Mouse (Mus musculus) adipose tissue, adult 10 weeks (tissue): ENCODE measurements around the gene Abhd16a. TPM values are rescaled to one million over a fixed set of nuclear protein-coding genes. Genes with fewer than 3 reads are reported as not detected.

Experiments
- polyA plus RNA-seq: library from polyadenylated mRNA; stranded (reverse); fragments of 350-450 nt; fragmentation: Illumina TruSeq; extraction: RNeasy Lipid Tissue Mini Kit (QIAGEN cat#74804); gene quantifications from one replicate; pipeline ENCODE4 v1.2.3, GENCODE M21; 2014; ENCODE audit warnings: low read depth, low replicate concordance

The Abhd16a gene
- polyA plus RNA-seq, result 106 TPM

DNA sequence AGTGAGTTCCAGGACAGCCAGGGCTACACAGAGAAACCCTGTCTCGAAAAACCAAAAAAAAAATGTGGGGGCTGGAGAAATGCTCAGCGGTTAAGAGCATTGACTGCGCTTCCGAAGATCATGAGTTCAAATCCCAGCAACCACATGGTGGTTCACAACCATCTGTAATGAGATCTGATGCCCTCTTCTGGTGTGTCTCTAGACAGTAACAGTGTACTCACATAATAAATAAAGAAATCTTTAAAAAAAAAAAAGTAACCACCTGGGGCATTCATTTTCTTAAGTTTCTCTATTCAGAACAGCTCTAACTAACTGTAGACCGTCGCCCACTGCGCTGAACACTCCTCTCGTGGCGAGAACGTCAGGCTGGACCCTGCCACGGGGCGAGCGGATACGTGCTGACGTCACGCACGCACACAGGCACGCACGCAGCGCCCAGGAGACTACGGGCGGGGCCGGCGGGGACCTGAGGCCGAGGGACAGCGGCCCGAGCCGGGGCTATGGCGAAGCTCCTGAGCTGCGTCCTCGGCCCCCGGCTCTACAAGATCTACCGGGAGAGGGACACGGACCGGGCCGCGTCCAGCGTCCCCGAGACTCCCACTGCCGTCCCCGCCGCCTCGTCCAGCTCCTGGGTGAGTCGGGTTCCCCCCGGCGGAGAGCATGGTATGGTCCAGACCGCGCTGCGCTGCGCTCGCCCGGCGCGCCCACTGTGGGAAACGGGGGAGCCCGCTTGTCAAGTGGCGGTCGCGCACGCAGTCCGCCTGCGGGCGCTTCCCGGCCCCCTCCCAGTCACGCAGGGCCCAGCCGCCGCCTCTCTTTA is at the start of gene Abhd16a:
Gene Abhd16a (plus strand): TSS at position 439 of the 820 bp plus-strand sequence.

DNA sequence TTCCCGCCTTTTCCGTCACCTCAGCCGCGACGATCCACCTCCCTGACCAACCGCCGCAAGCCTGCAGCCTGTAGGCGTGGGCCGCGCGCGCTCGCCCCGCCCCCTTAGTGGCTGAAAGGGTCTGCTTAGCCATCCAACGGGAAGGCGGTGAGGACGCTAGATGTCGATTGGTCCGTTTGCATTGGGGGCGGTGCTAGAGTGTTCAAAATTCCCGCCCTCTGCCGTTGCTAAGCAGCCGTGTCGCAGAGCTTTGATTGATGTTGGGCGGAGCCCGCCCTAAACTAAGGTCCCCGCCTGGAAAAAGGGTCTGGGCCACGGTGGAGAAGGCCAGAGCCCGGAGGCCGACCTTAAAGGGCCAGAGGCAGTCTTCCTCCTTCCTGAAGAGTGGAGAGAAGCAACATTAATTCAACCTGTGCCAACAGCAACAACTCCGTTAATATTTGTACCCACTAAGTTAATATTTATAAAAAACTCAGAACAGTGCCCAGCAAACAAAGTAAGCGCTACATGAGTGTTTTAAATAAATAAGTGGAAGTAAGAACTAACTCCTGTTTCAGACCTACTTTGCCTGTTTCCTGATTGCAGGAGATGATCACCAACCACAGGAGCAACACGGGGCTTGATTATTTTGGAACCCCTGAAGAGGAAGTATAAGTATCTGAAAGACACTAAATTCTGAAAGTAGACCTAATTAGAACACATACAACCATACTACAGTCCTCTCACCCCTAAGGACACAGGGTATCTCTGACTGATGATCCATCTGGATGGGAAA is 42.2 kb upstream of the Abhd16a start, which contains the start of gene Msh5:
Gene Msh5 (minus strand): TSS at position 65 of the 775 bp plus-strand sequence.

DNA sequence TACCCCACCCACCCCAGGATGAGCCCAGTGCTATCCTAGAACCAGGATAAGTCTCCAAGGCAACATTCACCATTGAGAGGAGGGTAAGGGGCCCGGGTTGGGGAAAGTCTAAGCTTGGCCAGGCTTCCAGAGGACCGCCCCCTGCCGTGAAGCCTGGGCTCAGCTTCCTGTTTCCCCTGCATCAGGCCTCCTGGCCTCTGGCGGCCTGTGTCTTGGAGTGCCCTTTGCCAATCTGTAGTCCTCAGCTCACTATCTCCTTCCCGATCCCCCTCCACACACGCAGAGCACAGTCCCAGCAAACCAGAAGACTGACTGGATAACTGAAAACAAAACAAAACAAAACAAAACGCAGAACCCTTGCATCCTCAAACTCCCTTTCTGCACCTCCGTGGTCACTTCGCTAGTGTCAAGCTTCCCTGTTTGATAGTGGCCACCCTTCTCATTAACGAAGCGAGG is 39.5 kb upstream of the Abhd16a start, which contains the start of gene Clic1:
Gene Clic1 (plus strand): TSS at position 406 of the 456 bp plus-strand sequence.

GRCm38 (mm10) chr17:35058911-35059892 is 29.9 kb upstream of the Abhd16a start, which contains the start of gene Ddah2:
Gene Ddah2 (plus strand): TSS chr17:35059035.

DNA sequence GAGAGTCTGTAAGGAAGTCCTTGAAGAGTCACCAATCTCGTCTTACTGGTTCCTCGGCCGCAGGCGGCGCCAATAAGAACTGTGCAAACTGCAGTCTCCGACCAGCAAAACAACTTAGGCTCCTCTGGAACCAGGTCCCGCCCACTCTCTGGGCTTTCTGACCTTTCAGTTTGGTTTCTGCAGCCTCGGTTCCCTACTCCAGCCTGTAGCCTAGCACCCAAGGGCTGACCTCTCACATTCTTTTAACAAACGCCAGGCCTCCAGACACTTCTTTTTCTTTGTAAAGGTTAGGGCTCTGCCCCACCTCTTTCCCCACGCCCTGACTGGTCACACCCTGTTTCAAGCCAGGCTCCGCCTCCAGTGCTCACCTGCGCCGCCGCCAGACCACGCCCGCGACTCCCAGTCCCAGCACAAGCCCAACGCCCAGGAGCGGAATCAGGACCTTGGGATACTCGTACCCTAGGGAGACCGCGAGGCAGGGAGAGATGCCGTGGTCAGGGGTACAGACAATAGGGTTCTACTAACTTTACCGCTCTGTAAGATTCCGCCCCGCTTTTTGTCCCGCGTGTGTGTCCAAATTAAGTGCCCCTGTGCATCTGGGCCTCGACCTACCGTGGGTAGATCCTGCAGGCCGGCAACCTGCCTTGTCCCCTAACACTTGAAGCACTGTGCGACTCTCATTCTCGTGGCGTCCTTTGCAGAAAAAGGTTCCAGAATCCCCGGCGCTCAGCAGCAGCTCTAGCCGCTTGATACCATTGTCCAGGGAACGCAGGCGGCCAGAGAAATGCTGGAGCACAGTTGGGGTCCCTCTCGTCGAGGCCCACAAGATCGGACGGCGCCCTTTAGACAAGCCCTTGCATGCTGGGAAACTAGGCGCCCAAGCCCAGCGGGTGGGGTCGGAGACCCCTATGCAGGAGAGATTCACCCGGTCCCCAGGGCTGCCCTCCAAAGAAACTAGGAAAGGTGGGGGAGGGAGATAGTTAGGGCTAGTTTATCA is 23.8 kb upstream of the Abhd16a start, which contains the start of gene Ly6g6c:
Gene Ly6g6c (plus strand): TSS at position 438 of the 997 bp plus-strand sequence.

GRCm38 (mm10) chr17:35066084-35066483 is 23.0 kb upstream of the Abhd16a start, which contains the start of gene Mpig6b:
Gene Mpig6b (minus strand): TSS chr17:35066184.

GRCm38 (mm10) chr17:35076507-35077176 is 12.4 kb upstream of the Abhd16a start, which contains the start of gene Ly6g6e:
Gene Ly6g6e (plus strand): TSS chr17:35076902.

GRCm38 (mm10) chr17:35077786-35078233 is 11.3 kb upstream of the Abhd16a start, which contains the start of gene Ly6g6d:
Gene Ly6g6d (minus strand): TSS chr17:35078065.

GRCm38 (mm10) chr17:35085208-35085865 is 3.7 kb upstream of the Abhd16a start, which contains the start of gene Ly6g6f:
Gene Ly6g6f (minus strand): TSS chr17:35085610.

GRCm38 (mm10) chr17:35108097-35108496 is 19.0 kb downstream of the Abhd16a start, which contains the start of gene Ly6g5c:
Gene Ly6g5c (plus strand): TSS chr17:35108279.

GRCm38 (mm10) chr17:35115046-35116019 is 26.3 kb downstream of the Abhd16a start, which contains the start of gene Ly6g5b:
Gene Ly6g5b (minus strand): TSS chr17:35115428.

DNA sequence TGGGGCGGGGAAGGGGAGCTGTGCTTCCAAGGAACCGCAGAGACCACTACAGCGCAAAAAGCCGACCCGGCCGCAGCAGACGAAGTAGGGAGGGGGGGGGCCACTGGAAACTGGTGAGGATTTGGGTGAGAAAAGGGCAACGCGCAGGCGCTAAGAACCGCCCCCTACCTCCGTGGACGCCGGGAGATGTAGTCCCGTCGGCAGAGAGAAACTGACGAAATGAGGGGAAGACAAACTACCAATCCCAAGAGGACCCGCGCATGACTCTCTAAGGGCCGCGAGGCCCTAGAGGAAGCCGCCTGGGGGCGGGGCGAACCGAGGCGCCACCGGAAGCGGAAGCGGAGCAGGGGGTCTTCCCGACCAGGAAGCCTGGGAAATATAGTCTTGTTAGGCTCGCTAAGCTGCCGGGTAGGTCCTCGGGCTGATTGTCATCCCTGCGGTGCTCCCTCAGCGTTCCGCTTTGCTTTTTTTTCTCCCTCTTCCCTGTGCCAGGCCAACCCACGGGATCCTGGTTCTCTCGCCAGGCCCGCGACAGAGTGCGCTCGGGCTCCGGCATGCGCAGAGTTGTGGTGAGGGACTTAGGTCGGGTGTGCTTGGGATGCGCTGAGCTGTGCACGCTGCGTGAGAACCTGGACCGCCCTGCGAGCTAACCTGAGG is 32.2 kb downstream of the Abhd16a start, which contains the start of gene Gpank1:
Gene Gpank1 (plus strand): TSS at position 313 of the 657 bp plus-strand sequence.

GRCm38 (mm10) chr17:35121871-35122303 is 32.8 kb downstream of the Abhd16a start, which contains the start of gene Csnk2b:
Gene Csnk2b (minus strand): TSS chr17:35122053.

DNA sequence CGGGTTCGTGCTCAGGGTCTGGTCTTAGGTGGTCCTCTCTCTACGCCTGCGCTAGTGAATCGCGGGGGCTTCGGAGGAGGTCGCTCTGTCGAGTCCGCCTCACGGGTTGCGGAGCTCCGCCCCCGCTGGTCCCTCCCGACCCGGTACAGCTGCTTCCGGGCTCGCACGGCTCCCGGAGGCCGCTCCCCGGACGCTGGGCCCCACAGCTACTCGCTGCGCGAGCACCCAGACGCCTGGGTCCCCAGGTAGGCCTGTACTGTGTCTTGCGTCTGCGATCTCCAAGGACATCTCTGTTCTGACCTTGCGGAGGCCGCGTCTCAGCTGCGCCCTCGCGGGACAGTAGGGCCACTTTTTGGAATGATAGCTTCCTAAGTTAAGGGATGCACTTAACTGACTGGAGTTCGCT is 37.1 kb downstream of the Abhd16a start, which contains the start of gene D17H6S53E:
Gene D17H6S53E (plus strand): TSS at position 168 of the 406 bp plus-strand sequence.

DNA sequence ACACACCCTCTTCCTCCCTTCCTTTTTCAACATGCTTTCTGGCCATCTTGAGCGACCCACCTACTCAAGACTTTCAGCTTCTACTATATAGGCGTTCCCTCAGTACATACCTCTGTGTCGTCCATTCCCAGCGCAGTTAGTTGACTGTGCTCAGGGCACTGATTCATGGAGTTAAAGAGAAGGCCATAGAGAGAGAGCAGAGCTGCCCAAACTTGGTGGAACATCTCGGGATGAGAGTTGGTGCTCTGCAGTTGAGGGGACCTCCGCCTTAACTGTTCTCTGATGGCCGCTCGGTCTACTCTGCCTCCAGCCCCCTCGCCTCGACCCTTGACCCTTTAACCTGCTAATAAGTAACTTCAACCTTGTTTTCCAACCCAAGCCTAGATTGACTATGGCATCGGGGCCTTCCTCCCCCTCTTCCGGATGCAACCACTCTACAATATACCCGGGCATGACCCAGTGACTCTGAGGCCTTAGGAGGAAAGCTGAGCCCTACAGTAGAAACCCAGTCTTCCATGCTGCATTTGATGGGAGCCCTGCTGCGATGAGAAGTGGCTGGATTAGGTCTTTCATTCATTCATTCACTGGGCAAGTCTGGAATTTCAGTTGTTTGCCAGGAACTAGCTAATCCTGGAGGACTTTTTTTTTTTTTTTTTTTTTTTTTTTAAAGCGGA is 42.6 kb downstream of the Abhd16a start, which contains the start of gene Apom:
Gene Apom (minus strand): TSS at position 551 of the 674 bp plus-strand sequence.

